Mouse (Mus musculus): ENCODE data around the gene Rngtt.

DNA sequence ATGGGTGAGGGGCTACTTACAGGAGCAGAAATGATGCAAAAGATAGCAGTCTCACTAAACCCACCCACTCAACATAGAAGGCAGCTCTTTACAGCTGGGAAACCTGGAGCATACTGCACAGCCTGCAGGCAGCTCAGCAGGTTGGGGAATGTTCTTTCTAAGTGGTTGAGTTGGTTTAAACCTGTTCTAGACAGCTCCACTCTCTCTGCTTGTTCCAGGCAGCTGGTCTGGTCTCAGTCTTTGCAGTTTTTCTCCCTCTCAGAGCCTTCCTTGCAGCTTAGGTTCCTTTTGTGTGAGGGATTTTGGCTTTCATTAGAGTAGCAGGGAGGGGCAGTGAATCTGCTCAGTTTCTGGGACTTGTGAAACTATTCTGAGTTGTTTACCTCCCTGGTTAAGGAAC is 67.5 kb downstream of the Rngtt start:
- TF ChIP-seq CTCF (IDR thresholded peaks at IDR 0.05; ENCODE audit: control insufficient read depth, insufficient read depth, insufficient read length) (no peak), MYOG (IDR thresholded peaks at IDR 0.05; ENCODE audit: control insufficient read depth, extremely low read depth, insufficient read length) (no peak), MYOD1 (IDR thresholded peaks at IDR 0.05; ENCODE audit: control insufficient read depth, insufficient read length, low read depth) (no peak), MAX (IDR thresholded peaks at IDR 0.05) (no peak), USF1 (IDR thresholded peaks at IDR 0.05; ENCODE audit: low read depth) (no peak), CEBPB (IDR thresholded peaks at IDR 0.05; ENCODE audit: low read depth) (no peak)

Data from C2C12 (cell line).